Mouse (Mus musculus): ENCODE measurements at regions not wholly inside any gene's neighbourhood (a gene's known extent, or its start where the extent isn't known, plus 50 kb on each side); places are given as distances from the start of the nearest gene placed in this dataset.
A peak's percentile ranks its signal among the peaks of the same experiment; 100 is the strongest.

- DNase-seq (ENCODE audit: low spot score in 2 of 2): no peak
These were observed 348.1 kb upstream of the Ubash3b start for GRCm38 (mm10) chr9:41509597-41509996.

GRCm38 (mm10) chr9:41508746-41509145 is 347.2 kb upstream of the Ubash3b start:
- no peak for DNase-seq (ENCODE audit: low spot score in 2 of 2)

GRCm38 (mm10) chr9:41498326-41498725 is 336.8 kb upstream of the Ubash3b start:
- DNase-seq (ENCODE audit: low spot score in 2 of 2): peak; percentile 30 to 60

- no peak for DNase-seq (ENCODE audit: low spot score in 2 of 2)
These were observed 328.6 kb upstream of the Ubash3b start for GRCm38 (mm10) chr9:41490112-41490511.

GRCm38 (mm10) chr9:41488046-41488445 is 326.5 kb upstream of the Ubash3b start:
- no peak for DNase-seq (ENCODE audit: low spot score in 2 of 2)

GRCm38 (mm10) chr9:41483218-41483617 is 321.7 kb upstream of the Ubash3b start:
- DNase-seq (ENCODE audit: low spot score in 2 of 2): no peak

DNA sequence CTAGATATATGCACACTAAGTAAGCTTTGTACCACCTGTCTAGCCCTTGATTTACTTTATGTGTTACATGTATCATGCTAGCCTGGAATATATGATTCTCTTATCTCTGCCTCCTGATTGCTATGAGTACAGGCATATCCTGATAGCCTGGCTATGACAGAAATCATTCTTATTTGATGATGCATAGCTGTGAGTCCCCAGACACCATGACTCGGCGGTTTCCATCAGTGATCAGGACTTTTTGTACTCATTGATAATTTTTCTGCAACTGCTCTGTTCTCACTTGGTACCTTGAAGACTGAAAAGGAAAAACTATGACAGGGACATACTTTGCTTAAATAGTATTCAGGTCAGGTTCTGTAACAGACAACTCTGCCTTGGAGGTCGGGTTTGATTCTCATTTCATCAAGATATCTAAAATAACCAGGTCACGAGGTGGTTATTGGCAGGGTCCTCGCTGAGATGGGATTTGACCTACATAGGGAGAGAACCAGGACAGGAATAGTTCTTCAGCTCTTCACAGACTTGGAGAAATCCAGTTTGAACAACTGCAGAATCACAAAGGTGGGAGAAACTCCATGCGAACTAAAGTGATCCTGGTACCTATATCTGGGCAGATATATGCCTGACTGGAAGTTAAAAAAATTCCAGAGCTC is 320.2 kb upstream of the Ubash3b start:
- DNase-seq (ENCODE audit: low spot score in 2 of 2): no peak

- no peak for DNase-seq (ENCODE audit: low spot score in 2 of 2)
These were observed 318.6 kb upstream of the Ubash3b start for GRCm38 (mm10) chr9:41479854-41480749.

DNA sequence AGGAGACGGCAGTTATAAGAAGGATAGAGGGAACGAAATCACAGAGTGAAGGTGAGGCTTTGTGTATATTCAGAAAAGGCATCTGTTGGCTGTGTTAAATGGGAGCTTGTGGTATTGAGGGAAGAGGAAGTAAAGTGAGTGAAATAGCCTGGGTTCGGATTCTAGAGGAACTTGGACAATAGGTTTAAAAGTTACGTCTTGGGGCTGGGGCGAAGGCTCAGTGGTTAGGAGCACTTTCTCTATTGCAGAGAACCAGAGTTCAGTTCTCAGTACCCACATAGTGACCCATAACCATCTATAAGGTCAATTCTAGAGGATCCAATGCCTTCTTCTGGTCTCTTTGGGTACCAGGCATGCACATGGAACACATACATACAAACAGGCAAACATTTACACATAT is 317.6 kb upstream of the Ubash3b start:
- no peak for DNase-seq (ENCODE audit: low spot score in 2 of 2)

GRCm38 (mm10) chr9:41478106-41478848 is 316.8 kb upstream of the Ubash3b start:
- DNase-seq (ENCODE audit: low spot score in 2 of 2): no peak

DNA sequence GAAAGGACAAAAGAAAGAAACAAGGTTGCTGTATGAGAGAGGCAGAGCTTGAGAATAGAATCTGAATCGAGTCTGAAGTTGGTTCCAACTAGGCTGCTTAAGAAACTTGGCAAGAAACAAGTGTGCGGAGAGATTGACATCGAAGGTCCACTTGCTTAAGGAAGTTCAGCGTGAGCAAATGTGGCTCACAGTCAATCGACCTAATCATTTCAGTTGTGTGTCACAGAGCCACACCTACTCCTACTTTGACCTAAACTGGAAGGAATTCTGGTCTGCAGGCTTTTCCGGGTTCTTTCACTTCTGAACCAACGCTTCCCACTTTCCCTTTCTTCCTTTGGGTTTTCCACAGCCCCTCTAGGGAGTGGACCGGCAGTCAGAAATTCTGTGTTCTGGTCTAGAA is 313.8 kb upstream of the Ubash3b start:
- no peak for DNase-seq (ENCODE audit: low spot score in 2 of 2)

GRCm38 (mm10) chr9:41474945-41475297 is 313.4 kb upstream of the Ubash3b start:
- no peak for DNase-seq (ENCODE audit: low spot score in 2 of 2)

DNA sequence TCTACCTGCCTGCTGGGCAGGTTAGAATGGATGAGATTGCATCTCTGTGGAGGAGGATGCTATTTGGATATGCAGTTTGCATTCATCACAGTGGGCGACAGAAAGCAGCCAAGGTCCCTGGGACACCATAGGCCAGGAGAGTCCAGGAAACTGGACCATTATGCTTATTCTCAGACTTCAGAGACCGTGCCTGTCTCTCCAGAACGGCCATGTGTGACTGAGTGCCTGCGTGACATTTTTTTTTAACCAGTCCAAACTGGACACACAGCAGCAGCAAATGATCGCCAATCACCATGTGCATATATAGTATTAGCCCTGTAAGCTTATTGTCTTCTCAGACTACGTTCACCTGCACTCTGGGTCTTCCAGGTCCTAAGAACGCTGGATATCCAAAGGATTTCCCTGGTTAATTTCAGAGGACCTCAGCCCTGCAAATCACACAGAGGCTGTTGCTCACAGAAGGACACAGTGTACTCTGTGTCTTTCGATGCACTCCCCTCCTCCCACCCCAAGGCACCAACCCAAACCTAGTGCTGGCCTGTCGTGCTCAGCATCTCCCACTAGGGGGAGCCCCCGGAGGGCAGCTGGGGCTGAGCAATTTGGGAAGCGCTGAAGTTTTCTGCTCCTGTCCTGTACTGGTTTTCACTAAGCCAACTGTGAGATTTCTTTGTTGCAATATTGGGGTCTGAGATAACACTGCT is 312.9 kb upstream of the Ubash3b start:
- DNase-seq (ENCODE audit: low spot score in 2 of 2): peak; percentile 91

- no peak for DNase-seq (ENCODE audit: low spot score in 2 of 2)
These were observed 312.0 kb upstream of the Ubash3b start for GRCm38 (mm10) chr9:41473506-41473905.

- DNase-seq (ENCODE audit: low spot score in 2 of 2): no peak
These were observed 309.8 kb upstream of the Ubash3b start for GRCm38 (mm10) chr9:41471345-41471744.

DNA sequence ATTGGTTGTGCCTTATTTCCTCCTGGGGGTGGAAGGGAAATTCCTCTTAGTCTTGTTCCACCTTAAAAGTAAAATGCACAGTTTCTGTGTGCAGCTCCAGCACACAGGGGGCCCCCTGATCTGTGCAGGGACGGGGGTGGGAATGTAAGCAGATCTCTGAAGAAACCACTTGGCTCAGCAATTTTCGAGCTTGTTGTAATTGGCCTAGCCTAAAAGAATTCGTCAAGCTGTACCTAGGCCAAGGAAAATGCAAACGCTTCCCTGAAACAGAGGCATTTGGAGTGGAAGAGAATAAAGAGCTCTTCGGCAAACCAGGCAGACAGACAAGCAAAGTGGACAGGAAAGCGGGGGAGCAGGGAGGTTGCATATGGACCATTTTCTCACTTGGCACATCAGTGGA is 308.5 kb upstream of the Ubash3b start:
- DNase-seq (ENCODE audit: low spot score in 2 of 2): no peak

DNA sequence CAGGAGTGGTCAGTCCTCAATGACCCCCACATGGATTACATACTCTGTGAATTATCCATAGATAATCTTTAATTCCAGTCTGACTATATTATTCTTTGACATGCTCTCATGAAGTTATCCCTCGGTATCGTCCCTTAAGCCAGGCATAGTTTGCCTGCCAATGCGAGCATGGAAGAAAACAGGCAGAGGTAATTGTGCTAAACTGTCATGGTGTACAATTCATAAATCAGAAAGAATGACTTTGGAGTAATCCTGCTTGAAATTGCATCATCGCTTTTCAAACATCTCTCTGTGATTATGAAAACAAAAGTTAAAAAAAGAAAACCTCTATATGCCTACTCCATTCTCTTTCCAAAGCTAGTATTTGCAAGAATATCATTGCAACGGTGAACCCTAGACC is 307.9 kb upstream of the Ubash3b start:
- DNase-seq (ENCODE audit: low spot score in 2 of 2): no peak

- DNase-seq (ENCODE audit: low spot score in 2 of 2): peak; percentile 27 to 48
These were observed 302.7 kb upstream of the Ubash3b start for GRCm38 (mm10) chr9:41464057-41464685.

DNA sequence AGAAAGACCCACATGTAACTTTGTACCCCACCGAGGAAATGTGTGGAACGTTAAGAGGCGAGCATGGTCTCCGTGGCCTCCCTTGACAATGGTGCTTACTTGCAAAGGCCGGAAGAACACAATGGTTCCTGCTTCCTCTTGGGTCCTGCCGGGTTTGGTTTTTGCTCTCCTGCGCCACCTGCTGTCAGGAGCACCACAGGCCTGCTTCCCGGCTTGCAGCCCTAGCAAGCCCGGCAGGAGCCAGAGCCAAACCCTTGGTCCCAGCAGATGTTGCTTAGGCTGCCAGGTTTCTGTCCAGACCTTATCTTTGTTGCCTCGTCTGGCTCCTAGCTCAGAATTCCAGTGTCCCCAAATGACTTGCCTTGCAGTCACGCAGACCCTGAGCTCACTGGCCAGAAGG is 300.2 kb upstream of the Ubash3b start:
- DNase-seq (ENCODE audit: low spot score in 2 of 2): peak; percentile 86 to 87

DNA sequence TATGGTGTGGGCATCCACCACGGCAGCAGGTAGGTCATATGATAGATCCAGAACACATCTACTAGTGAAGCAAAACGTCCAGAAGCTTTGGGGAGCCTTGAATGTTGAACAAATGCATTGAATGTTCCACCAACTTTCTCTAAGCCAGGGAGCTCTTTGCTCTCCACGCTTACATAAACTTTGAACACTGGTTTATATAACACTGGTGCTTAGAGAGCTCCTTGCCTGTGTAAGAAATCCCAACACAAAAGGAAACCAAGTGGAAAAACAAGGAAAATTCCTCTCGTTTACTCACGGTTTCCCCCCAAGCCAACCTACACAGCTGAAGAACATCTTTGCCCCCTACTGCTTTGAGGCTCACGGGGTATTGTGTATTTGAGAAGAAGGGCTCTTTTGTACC is 299.2 kb upstream of the Ubash3b start:
- DNase-seq (ENCODE audit: low spot score in 2 of 2): peak in 1 of 2 experiments; percentile 8

- DNase-seq (ENCODE audit: low spot score in 2 of 2): no peak
These were observed 295.5 kb upstream of the Ubash3b start for GRCm38 (mm10) chr9:41457003-41457402.
